Comparison of ENCODE assay signal across 8 mouse cellular contexts in the genomic region with DNA sequence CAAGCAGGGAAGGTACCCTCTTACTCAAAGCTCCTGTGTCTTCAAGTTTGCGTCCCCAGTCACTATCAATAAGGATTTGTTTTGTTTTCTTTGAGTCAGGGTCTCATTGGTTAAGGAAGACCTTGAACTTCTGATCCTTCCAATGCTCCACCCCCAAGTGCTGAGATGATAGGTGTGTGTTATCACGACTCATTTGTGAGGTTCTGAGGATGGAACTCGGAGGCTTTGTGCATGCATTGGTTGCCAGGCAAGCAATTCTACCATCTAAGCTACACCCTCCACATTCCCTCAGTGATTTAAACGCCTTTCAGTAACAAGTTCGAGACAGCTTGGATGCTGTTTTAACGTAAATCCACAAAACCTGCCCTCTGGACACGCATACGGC. TPM values are rescaled to one million over a fixed set of nuclear protein-coding genes. Genes with fewer than 3 reads are reported as not detected.
DNase-seq lines count a peak whose midpoint lies in the region; ATAC-seq and TF ChIP-seq lines count a peak whose summit lies in the region.

No protein-coding gene starts in this region.

- H3K9me3 ChIP-seq in lung, embryonic 14.5 days (ENCODE audit: low read depth, low read length): no peaks in the 10 kb centered on the region
- no peaks in the 10 kb centered on the region for H3K9me3 ChIP-seq in embryonic facial prominence, embryonic 12.5 days
- H3K9me3 ChIP-seq in intestine, embryonic 15.5 days: no peaks in the 10 kb centered on the region
- no peaks in the 10 kb centered on the region for H3K9me3 ChIP-seq in neural tube, embryonic 14.5 days (ENCODE audit: control insufficient read depth, low read length)

- H3K27ac ChIP-seq in lung, embryonic 14.5 days (ENCODE audit: low read depth): peak overlapping the region; percentile 91; the same call in 1 of the 2 replicates
- H3K27ac ChIP-seq in embryonic facial prominence, embryonic 12.5 days: peak overlapping the region; percentile 90
- H3K27ac ChIP-seq in intestine, embryonic 15.5 days: peak overlapping the region; percentile 61
- H3K27ac ChIP-seq in neural tube, embryonic 14.5 days (ENCODE audit: low read depth, low read length): peak overlapping the region; percentile 71

- ATAC-seq in lung, embryonic 14.5 days (ENCODE audit: insufficient read depth): no peak
- no peak for ATAC-seq in embryonic facial prominence, embryonic 12.5 days (ENCODE audit: insufficient number of reproducible peaks, insufficient read depth, low FRiP score, low TSS enrichment)
- ATAC-seq in intestine, embryonic 15.5 days: peak; percentile 14
- ATAC-seq in neural tube, embryonic 14.5 days (ENCODE audit: low read depth): peak; percentile 13; the same call in 1 of the 2 replicates
- no peak for ATAC-seq in monocyte, adult 5-6 weeks (replicated peaks; ENCODE audit: insufficient number of reproducible peaks, low FRiP score, low TSS enrichment, poor library complexity, severe bottlenecking)

- peak overlapping the region; percentile 77 for H3K4me3 ChIP-seq in lung, embryonic 14.5 days (ENCODE audit: low read depth, low read length)
- H3K4me3 ChIP-seq in embryonic facial prominence, embryonic 12.5 days: peak overlapping the region; percentile 81
- H3K4me3 ChIP-seq in intestine, embryonic 15.5 days (replicated peaks): peak overlapping the region; percentile 93
- H3K4me3 ChIP-seq in neural tube, embryonic 14.5 days (ENCODE audit: low read depth, low read length): peak overlapping the region; percentile 85

- peaks cover 8% of the 10 kb centered on the region for H3K4me1 ChIP-seq in lung, embryonic 14.5 days (ENCODE audit: insufficient read depth)
- H3K4me1 ChIP-seq in embryonic facial prominence, embryonic 12.5 days: peaks cover 23% of the 10 kb centered on the region
- H3K4me1 ChIP-seq in intestine, embryonic 15.5 days (replicated peaks): peaks cover 20% of the 10 kb centered on the region
- peaks cover 12% of the 10 kb centered on the region; the same call in 1 of the 2 replicates for H3K4me1 ChIP-seq in neural tube, embryonic 14.5 days (ENCODE audit: control insufficient read depth, insufficient read depth, low read length)

- H3K9ac ChIP-seq in lung, embryonic 14.5 days: peak overlapping the region; percentile 61
- peak overlapping the region; percentile 85 for H3K9ac ChIP-seq in embryonic facial prominence, embryonic 12.5 days
- peak overlapping the region; percentile 51; the same call in 1 of the 2 replicates for H3K9ac ChIP-seq in intestine, embryonic 15.5 days
- H3K9ac ChIP-seq in neural tube, embryonic 14.5 days (replicated peaks; ENCODE audit: low read depth, low read length): peak overlapping the region; percentile 80

- no peak for DNase-seq in lung, embryonic 14.5 days
- no peak for DNase-seq in lung, postnatal 10 days
- no peak for DNase-seq in gastrocnemius, postnatal 4 days (ENCODE audit: low spot score in 2 of 2)
- no peak for DNase-seq in adipocyte (ENCODE audit: low spot score)

- no peaks in the 10 kb centered on the region for H3K27me3 ChIP-seq in lung, embryonic 14.5 days (ENCODE audit: insufficient read depth, low read length)
- H3K27me3 ChIP-seq in embryonic facial prominence, embryonic 12.5 days: no peaks in the 10 kb centered on the region
- no peaks in the 10 kb centered on the region for H3K27me3 ChIP-seq in intestine, embryonic 15.5 days (replicated peaks)
- no peaks in the 10 kb centered on the region for H3K27me3 ChIP-seq in neural tube, embryonic 14.5 days (ENCODE audit: control insufficient read depth, insufficient read depth, low read length)

- H3K36me3 ChIP-seq in lung, embryonic 14.5 days (ENCODE audit: insufficient read depth): no peaks in the 10 kb centered on the region
- no peaks in the 10 kb centered on the region for H3K36me3 ChIP-seq in embryonic facial prominence, embryonic 12.5 days
- no peaks in the 10 kb centered on the region for H3K36me3 ChIP-seq in intestine, embryonic 15.5 days
- H3K36me3 ChIP-seq in neural tube, embryonic 14.5 days (ENCODE audit: control insufficient read depth, insufficient read depth, low read length): no peaks in the 10 kb centered on the region

- 5% methylated on average over 8 of the region's 8 CpGs for WGBS in lung, embryonic 14.5 days
- 9% methylated on average over 8 of the region's 8 CpGs for WGBS in embryonic facial prominence, embryonic 12.5 days
- 5% methylated on average over 8 of the region's 8 CpGs for WGBS in intestine, embryonic 15.5 days
- 7% methylated on average over 8 of the region's 8 CpGs for WGBS in neural tube, embryonic 14.5 days

- H3K4me2 ChIP-seq in lung, embryonic 14.5 days: peak overlapping the region; percentile 86
- peak overlapping the region; percentile 77 for H3K4me2 ChIP-seq in embryonic facial prominence, embryonic 12.5 days (replicated peaks)
- H3K4me2 ChIP-seq in intestine, embryonic 15.5 days (replicated peaks): peak overlapping the region; percentile 78
- peak overlapping the region; percentile 45 for H3K4me2 ChIP-seq in neural tube, embryonic 14.5 days (ENCODE audit: low read depth, low read length)

- TF ChIP-seq CTCF in lung, embryonic 14.5 days (IDR thresholded peaks at IDR 0.05; ENCODE audit: low read depth): no peak

RNA-seq across cellular contexts. Expression of gene Pttg1ip, which starts 0.5 kb away (rescaled TPM):
- polyA plus RNA-seq in lung, embryonic 14.5 days (2014; fragmentation: Nextera tagmentation; extraction: Ambion mirVana): 109 and 112 TPM in 2 replicates
- polyA plus RNA-seq in embryonic facial prominence, embryonic 12.5 days (2016; fragmentation: Nextera tagmentation; extraction: Ambion mirVana): 92.5 and 94.4 TPM in 2 replicates
- polyA plus RNA-seq in intestine, embryonic 15.5 days (2015; fragmentation: Nextera tagmentation; extraction: Ambion mirVana): 146 and 156 TPM in 2 replicates
- 64.2 and 82.6 TPM in 2 replicates for polyA plus RNA-seq in neural tube, embryonic 14.5 days (2014; fragmentation: Nextera tagmentation; extraction: Ambion mirVana)
- 79.9 to 128 TPM (median 104 TPM) in 3 replicates for total RNA-seq in monocyte, adult 5-6 weeks (2017)
- total RNA-seq in gastrocnemius, postnatal 4 days (2021): 100 to 1,000 TPM in 1 of 2 experiments, 10 to 100 TPM in 1; 95.8 to 103 TPM

RNA-seq across cellular contexts. Expression of gene Sumo3, which starts 24.9 kb away (rescaled TPM):
- polyA plus RNA-seq in lung, embryonic 14.5 days (2014; fragmentation: Nextera tagmentation; extraction: Ambion mirVana): 329 and 337 TPM in 2 replicates
- polyA plus RNA-seq in embryonic facial prominence, embryonic 12.5 days (2016; fragmentation: Nextera tagmentation; extraction: Ambion mirVana): 385 and 391 TPM in 2 replicates
- 338 and 345 TPM in 2 replicates for polyA plus RNA-seq in intestine, embryonic 15.5 days (2015; fragmentation: Nextera tagmentation; extraction: Ambion mirVana)
- polyA plus RNA-seq in neural tube, embryonic 14.5 days (2014; fragmentation: Nextera tagmentation; extraction: Ambion mirVana): 214 and 240 TPM in 2 replicates
- total RNA-seq in monocyte, adult 5-6 weeks (2017): 84.2 to 128 TPM (median 126 TPM) in 3 replicates
- 10 to 100 TPM; 92.1 to 96.0 TPM for total RNA-seq in gastrocnemius, postnatal 4 days (2021)

RNA-seq across cellular contexts. Expression of gene Gm49325, which starts 25.0 kb away (rescaled TPM):
- 3.0 and 3.5 TPM in 2 replicates for polyA plus RNA-seq in lung, embryonic 14.5 days (2014; fragmentation: Nextera tagmentation; extraction: Ambion mirVana)
- polyA plus RNA-seq in embryonic facial prominence, embryonic 12.5 days (2016; fragmentation: Nextera tagmentation; extraction: Ambion mirVana): 7.0 and 7.1 TPM in 2 replicates
- 4.1 and 5.4 TPM in 2 replicates for polyA plus RNA-seq in intestine, embryonic 15.5 days (2015; fragmentation: Nextera tagmentation; extraction: Ambion mirVana)
- polyA plus RNA-seq in neural tube, embryonic 14.5 days (2014; fragmentation: Nextera tagmentation; extraction: Ambion mirVana): 2.7 TPM in 1 of 2 replicates, not detected in the other
- total RNA-seq in monocyte, adult 5-6 weeks (2017): 1.7 to 5.5 TPM in 2 of 3 replicates, not detected in the other
- 10 to 100 TPM; 13.8 to 14.9 TPM for total RNA-seq in gastrocnemius, postnatal 4 days (2021)

RNA-seq across cellular contexts. Expression of gene Ube2g2, which starts 41.1 kb away (rescaled TPM):
- polyA plus RNA-seq in lung, embryonic 14.5 days (2014; fragmentation: Nextera tagmentation; extraction: Ambion mirVana): 47.9 and 50.9 TPM in 2 replicates
- polyA plus RNA-seq in embryonic facial prominence, embryonic 12.5 days (2016; fragmentation: Nextera tagmentation; extraction: Ambion mirVana): 76.7 and 81.7 TPM in 2 replicates
- polyA plus RNA-seq in intestine, embryonic 15.5 days (2015; fragmentation: Nextera tagmentation; extraction: Ambion mirVana): 65.0 and 70.3 TPM in 2 replicates
- 44.0 and 57.3 TPM in 2 replicates for polyA plus RNA-seq in neural tube, embryonic 14.5 days (2014; fragmentation: Nextera tagmentation; extraction: Ambion mirVana)
- 60.6 to 127 TPM (median 70.3 TPM) in 3 replicates for total RNA-seq in monocyte, adult 5-6 weeks (2017)
- total RNA-seq in gastrocnemius, postnatal 4 days (2021): 10 to 100 TPM; 89.7 to 93.0 TPM

RNA-seq across cellular contexts. Expression of gene Itgb2, which starts 51.0 kb away (rescaled TPM):
- 2.0 and 3.0 TPM in 2 replicates for polyA plus RNA-seq in lung, embryonic 14.5 days (2014; fragmentation: Nextera tagmentation; extraction: Ambion mirVana)
- 0.81 and 1.3 TPM in 2 replicates for polyA plus RNA-seq in embryonic facial prominence, embryonic 12.5 days (2016; fragmentation: Nextera tagmentation; extraction: Ambion mirVana)
- 3.2 and 3.7 TPM in 2 replicates for polyA plus RNA-seq in intestine, embryonic 15.5 days (2015; fragmentation: Nextera tagmentation; extraction: Ambion mirVana)
- 0.44 and 1.2 TPM in 2 replicates for polyA plus RNA-seq in neural tube, embryonic 14.5 days (2014; fragmentation: Nextera tagmentation; extraction: Ambion mirVana)
- total RNA-seq in monocyte, adult 5-6 weeks (2017): 1,034 to 1,189 TPM (median 1,065 TPM) in 3 replicates
- total RNA-seq in gastrocnemius, postnatal 4 days (2021): 1 to 10 TPM; 2.9 to 3.9 TPM

Comparison
In these comparisons a context has a peak if more than half of its experiments do, and no peak if none do; other contexts are left out.
1. ATAC-seq: peak in intestine, embryonic 15.5 days (single experiment) and neural tube, embryonic 14.5 days (single experiment); none in lung, embryonic 14.5 days (single experiment), embryonic facial prominence, embryonic 12.5 days (single experiment) and monocyte, adult 5-6 weeks (single experiment).
2. Peak in every context shown above with its lines, with median percentiles within 50 percentile points of each other: H3K27ac ChIP-seq, H3K4me2 ChIP-seq, H3K4me3 ChIP-seq and H3K9ac ChIP-seq.